Mouse (Mus musculus) lung, adult 18-20 months (tissue): ENCODE results near the gene Gm5148.
A peak's percentile ranks its signal among the peaks of the same experiment; 100 is the strongest.

Experiments used
- DNase-seq, 2 experiments: peaks; one replicate each; pipeline ENCODE4 v3.0.0; 2022; ENCODE audit warnings: mixed read lengths in 2 of 2

The Gm5148 gene

DNA sequence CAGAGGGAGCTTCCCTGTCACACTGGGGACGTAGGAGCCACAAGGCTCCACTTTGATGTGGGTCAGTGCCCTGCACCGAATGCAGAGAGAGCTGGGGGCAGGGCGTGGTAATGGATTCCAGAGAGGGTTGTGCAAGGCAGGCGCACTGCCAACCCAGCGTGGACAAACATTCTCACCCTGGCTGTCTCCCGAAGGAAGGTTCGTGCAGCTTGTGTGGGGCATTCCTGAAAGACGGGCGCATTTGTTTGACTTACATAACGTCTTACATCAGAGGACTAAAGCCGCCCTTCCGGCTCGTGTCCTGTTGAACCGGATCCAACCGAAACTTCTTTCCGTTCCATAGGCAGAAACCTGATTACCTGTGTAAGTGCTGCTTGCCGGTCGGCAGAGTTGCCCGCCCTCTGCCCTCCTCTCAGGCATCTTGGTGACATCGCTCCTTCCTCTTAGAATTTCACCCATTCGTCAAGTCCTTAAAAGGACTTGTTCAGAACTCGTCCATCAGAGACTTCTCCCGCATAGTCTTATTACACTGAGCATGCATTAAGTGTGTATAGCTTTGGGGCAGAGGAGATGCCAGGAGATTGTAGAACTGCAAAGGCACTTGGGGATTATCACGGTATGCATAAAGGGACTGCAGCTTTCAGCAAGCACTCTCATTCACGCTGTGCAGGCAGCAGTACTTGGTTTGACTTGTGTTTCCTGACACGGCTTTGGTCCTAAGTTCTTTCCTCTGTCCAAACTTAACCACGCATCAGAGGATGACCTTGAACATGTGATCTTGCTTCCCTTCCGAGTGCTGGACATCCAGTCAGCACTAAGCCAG is 36.9 kb downstream of the Gm5148 start:
- peak; percentile 93 to 95 for DNase-seq

DNA sequence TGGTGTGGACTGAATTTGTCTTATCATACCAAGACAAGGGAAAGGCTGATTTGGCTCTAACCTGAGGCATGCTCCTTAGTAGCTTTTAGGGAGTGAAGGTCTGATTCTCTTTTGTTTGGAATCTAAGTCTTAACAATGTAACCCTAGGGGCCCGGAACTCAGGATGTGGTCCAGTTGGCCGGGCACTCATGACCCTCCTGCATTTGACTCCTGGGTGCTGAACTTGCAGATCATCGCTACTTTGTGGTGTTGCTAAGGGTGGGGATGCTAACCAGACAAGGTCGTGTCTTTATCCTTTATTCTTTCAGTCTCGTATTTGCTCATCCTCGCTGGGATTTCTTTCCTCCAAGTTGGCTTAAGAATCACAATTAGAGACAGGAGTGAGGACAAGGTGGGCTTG is 37.5 kb downstream of the Gm5148 start:
- no peak for DNase-seq

DNA sequence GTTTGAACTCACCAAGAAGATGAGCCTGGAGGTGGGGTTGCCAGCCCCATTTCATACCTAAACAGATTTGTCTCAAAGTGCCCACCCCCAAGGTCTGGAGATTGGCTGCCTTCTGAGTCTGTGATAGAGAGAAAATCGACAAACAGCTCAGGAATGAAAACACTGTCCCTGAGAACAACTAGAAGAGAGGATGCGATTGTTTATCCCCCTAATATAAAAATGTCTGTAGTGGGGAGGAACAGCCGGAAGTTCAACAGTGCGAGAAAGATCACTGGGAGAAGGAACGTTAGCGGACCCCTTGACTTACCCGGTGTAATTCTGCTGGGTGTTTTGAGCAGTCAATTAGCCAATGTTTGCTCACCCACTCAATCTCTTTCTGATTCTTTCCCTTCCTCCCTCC is 38.1 kb downstream of the Gm5148 start:
- peak in 1 of 2 experiments; percentile 21 for DNase-seq

DNA sequence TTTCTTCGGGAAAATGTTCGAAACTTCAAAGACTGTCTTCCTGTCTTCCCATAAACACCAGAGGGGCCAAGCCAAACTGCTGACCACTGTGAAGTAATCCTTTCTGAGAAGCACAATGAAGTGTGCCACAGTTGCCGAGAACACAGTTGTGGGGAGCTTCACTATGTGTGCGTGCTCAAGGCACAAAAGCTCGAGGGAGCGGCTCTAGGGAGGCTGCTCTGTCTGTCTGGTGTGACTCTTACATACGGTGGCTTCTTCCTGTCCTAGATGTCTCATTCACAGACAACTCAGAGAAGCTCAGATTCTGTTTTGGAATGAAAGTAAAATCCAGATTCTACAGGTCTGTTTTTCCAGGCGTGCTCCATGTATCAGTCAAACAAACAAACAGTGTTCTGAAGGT is 48.0 kb downstream of the Gm5148 start:
- DNase-seq = no peak

DNA sequence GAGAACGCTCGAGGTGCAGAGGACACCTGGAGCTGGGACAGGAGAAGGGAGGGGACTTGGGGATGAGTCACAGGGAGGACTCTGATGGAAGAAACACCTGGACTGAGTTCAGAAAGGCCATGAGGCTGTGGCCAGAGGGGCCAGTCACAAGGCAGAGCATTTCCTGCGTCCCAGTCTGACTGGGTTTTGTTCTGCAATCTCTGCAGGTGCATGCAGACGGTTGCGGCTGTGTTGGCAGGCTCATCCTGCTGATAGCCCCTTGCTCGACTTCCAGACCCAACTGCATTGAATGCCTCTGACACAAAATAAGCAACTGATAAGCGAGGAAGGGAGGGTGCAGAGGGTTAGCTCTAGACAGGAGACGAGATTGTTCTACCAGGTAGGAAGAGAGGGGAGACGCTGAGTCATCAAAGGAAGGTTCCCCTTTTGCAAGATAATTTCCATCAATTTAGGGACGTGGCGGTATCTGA is 49.2 kb downstream of the Gm5148 start:
- no peak for DNase-seq

DNA sequence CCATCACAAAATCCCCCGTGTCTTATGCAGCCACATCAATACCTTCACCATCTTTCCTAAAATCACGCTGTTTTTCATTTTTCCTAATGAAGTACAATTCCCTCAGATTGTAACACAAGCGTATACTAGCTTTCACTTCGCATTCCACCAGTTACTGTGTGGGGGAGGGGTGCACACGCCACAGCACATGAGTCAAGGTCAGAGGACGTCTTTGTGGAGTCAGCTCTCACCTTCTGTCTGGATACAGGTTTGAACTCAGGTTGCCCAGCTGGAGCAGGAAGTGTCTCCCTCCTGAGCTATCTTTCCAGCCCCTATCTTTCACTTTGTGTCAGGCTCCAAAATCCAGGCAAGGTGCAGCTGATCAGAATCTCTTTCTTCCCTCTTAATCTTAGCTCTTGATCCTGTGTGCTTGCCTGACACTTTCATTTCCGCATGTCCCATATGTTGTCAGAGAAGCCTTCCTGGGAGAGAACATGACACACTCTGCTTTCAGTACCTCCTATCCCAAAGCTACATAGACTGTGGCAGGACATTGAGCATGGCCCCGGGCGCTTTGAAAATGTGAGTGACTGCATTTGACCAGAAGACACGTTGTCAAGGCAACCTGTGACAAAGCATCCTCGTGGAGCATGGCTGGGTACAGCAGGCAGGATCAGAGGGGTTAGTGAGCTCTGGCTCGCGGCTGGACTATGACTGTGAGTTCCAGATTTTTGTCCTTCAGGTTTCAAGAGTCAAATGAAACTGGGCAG is 50.6 kb downstream of the Gm5148 start:
- no peak for DNase-seq

DNA sequence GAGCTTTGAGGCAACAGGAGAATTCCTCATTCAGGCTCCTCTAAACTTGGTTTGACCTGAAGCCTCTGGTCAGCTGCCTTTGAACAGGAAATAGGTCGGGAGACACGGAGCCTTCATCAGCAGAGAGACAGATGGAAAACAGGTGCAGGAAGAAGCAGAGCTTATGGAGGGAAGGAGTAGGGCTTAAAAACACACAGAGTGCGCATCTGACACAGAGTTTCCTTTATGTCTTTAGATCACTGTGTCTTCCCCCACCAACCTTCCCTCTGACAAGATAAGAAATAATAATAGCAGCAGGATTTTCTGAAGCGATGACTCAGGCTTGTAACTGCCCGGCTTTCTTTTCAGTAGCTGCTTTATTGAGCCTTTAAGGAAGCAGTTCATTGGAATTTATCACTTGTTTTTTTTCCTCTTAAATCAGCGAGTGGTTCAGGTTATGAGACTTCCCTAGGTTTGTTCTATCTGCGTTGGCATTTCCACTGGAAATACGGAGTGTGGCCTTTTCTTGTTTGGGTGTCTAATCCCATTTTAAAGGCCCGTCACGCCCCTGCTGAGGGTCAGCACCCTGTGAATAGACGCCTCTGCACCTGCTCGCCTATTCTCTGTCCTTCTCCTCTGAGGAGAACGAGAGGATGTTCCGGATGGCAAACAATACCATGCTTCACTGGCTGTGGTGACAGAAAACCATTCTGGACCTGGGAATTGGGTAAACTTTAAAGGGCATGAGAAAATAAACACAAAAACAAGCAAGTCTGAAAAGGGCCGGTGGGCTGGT is 51.8 kb downstream of the Gm5148 start:
- DNase-seq = no peak

DNA sequence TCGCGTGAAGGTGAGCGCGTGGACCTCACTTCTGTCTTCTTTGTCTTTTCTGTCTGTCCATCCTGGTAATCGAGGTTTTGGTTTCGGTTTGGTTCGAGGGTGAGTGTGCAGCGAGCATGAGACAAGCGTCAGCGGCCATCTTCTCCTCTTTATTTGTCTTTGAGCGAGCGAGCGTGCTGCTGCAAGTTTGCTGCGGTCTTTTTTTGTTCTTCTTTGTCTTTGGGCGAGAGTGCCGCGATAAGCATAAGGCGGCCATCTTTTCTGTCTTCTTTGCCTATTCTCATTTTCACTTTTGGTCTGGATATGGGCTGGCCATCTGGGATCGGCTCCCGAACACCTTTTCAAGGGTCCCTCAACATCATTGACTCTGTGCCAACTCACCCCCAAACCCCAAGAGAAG is 55.2 kb downstream of the Gm5148 start:
- no peak for DNase-seq

DNA sequence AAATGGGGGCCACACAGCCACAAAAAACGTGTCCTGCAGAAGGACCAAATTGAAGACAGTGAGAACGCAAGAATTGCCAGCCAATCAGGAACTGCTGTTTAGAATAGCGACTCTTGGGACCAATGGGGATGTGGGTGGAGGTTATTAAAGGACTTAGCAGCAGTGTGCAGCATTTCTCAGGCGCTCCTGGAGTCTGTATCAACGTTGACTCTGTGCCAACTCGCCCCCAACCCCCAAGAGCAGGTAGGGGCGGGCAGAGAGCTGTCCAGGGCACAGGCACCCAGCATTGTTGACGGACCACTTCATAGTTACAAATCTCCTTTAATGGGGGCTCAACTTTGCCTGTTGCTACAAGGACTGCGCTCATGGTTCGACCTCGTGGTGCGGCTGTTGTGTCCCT is 55.6 kb downstream of the Gm5148 start:
- DNase-seq = no peak

DNA sequence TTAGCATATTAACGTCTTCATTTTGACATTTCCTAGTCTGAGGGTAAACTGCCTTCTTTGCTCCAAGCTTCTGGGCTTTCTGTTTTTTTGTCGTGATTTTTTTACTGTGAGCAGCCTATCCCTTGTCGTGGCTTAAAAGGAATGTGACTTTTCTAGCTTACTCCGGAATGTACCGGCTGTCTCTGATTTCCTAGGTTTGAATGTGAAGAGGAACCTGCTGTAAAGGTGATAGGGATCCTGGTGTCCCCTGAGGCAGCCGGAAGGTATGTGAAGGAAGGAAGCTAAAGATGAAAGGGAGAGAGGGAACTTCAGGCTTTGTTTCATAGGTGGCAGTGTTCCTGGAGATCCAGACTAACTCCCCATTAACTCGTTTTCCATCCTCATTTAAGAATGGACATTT is 56.6 kb downstream of the Gm5148 start:
- DNase-seq = no peak

DNA sequence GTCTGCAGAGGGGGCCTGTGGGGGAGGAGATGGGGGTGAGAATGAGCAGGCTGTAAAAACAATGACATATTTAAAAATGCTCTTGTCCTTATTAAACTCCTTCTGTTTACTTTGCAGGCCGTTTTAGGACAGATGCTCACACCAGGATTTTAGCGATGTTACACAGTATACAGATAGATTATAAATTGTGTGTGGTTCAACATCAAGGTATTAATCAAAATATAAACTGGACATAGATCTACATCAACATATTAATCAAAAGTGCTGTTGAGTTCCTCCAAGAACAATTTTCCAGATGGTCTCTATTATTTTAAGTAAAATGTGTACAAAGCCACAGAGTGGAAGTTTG is 57.2 kb downstream of the Gm5148 start:
- DNase-seq = no peak

DNA sequence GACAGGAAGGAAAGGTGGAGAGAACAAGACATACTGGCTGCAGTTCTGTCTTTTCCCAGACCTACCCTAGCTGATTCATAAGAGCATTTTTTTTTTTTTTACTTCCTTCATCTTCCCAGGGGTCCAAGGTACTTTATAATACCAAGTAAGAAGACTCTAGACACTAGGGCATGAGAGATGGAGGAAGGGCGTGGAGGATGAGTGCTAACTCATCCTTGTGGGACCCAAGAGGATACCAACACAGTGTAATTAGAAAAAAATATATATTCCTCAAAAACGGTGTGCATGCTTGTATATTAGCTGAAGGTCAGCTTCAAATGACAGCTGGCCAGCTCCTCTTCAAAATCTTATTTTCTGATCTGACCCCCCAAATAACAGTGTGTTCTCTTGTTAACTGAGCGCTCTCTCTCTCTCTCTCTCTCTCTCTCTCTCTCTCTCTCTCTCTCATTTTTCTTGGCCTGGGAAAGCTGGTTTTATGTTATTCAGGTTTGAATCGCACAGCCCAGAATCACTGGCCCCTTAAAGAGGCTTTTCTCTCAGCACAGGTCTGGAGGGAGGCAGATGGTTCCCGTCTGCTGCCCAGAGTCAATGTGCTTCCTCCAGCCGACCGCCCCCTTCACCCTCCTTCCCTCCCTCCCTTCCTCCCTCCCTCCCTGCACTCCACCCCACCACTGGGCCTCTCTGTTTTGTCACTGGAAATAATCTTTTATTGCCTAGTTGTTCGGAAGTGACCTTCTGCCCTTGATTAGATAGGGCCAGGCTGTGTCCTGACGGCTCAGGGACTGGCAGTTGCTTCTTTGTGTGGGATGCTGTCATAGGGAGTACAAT is 57.8 kb downstream of the Gm5148 start:
- DNase-seq = no peak
